Mouse (Mus musculus) forebrain, embryonic 11.5 days (tissue): Measurements from ENCODE around the gene Trpv2. TPM values are rescaled to one million over a fixed set of nuclear protein-coding genes. Genes with fewer than 3 reads are reported as not detected.

Experiments used
- ATAC-seq: fragments of 200-750 bp; cut with Nextera tagmentation; replicated peaks from 2 replicates; pipeline ENCODE4 v1.8.0; 2017; ENCODE audit warnings: moderate TSS enrichment; ENCODE audit not compliant: low FRiP score
- DNase-seq: peaks from one replicate; pipeline ENCODE4 v3.0.0-alpha.2; 2017; ENCODE audit warnings: low spot score
- H3K27ac ChIP-seq: fragments of 300-500 bp; sonication (generic); 2 replicates; pipeline ENCODE4 v1.5.1; 2014; ENCODE audit warnings: low read depth, low read length
- H3K27me3 ChIP-seq: fragments of 300-500 bp; sonication (generic); 2 replicates; pipeline ENCODE4 v1.6.1; 2014; ENCODE audit warnings: mild to moderate bottlenecking, low read length, mixed read lengths; ENCODE audit not compliant: control insufficient read depth, insufficient read depth
- H3K36me3 ChIP-seq: fragments of 300-500 bp; sonication (generic); 2 replicates; pipeline ENCODE4 v1.6.1; 2014; ENCODE audit warnings: mild to moderate bottlenecking, low read length, moderate library complexity, mixed read lengths; ENCODE audit not compliant: control insufficient read depth, insufficient read depth
- H3K4me1 ChIP-seq: fragments of 300-500 bp; sonication (generic); replicated peaks from 2 replicates; pipeline ENCODE4 v1.6.1; 2014; ENCODE audit warnings: low read length, mixed read lengths; ENCODE audit not compliant: control insufficient read depth, insufficient read depth
- H3K4me2 ChIP-seq: fragments of 300-500 bp; sonication (generic); 2 replicates; pipeline ENCODE4 v1.6.1; 2014; ENCODE audit warnings: low read depth, mild to moderate bottlenecking, low read length, moderate library complexity, mixed read lengths; ENCODE audit not compliant: severe bottlenecking
- H3K4me3 ChIP-seq: fragments of 300-500 bp; sonication (generic); 2 replicates; pipeline ENCODE4 v1.5.1; 2014; ENCODE audit warnings: low read depth, low read length
- H3K9ac ChIP-seq: fragments of 300-500 bp; sonication (generic); 2 replicates; pipeline ENCODE4 v1.6.1; 2014; ENCODE audit warnings: low read length
- H3K9me3 ChIP-seq: fragments of 300-500 bp; sonication (generic); 2 replicates; pipeline ENCODE4 v1.6.1; 2016; ENCODE audit warnings: low read length, mixed read lengths; ENCODE audit not compliant: control insufficient read depth
- WGBS: fragments of 180-500 bp; shearing (Covaris S2); extraction: QIAGEN DNeasy Blood & Tissue Kit; methylation state at CpG from one replicate; pipeline ENCODE4 v1.1.7; 2014; 5-methylcytosine and 5-hydroxymethylcytosine counted together
- polyA plus RNA-seq: library from polyadenylated mRNA; unstranded; fragments of >200 nt; fragmentation: Nextera tagmentation; extraction: Ambion mirVana; gene quantifications from 2 replicates; pipeline ENCODE4 v1.2.1, GENCODE M21; 2014

Trpv2 gene
- polyA plus RNA-seq: 3.0 and 3.1 TPM in 2 replicates

- no peak for ATAC-seq
- Histone ChIP-seq H3K4me1 (peaks cover 8% of the 10 kb centered on the region; the same call in 1 of the 2 replicates), H3K27ac (no peak within 1 kb of the TSS), H3K36me3 (no peaks in the 10 kb centered on the region), H3K27me3 (peaks cover 3% of the 10 kb centered on the region; the same call in 1 of the 2 replicates), H3K9ac (peak within 1 kb of the TSS; percentile 59; the same call in 1 of the 2 replicates), H3K4me2 (peak within 1 kb of the TSS; percentile 98), H3K9me3 (no peaks in the 10 kb centered on the region), H3K4me3 (peak within 1 kb of the TSS; percentile 44)
- WGBS: 85% methylated on average over 6 of the region's 6 CpGs
- no peak for DNase-seq
These were observed at the start of gene Trpv2 for GRCm38 (mm10) chr11:62573959-62574702. Gene Trpv2, plus strand, starts transcription at chr11:62574486.

- 84% methylated on average over 8 of the region's 8 CpGs for WGBS
- H3K27me3 ChIP-seq: no peaks in the 10 kb centered on the region; the same call in 1 of the 2 replicates
- DNase-seq (no peak), ATAC-seq (no peak)
- no peaks in the 10 kb centered on the region for H3K9me3 ChIP-seq
- no peak overlapping the region for H3K27ac ChIP-seq
- H3K9ac ChIP-seq: no peak overlapping the region
- H3K4me2 ChIP-seq: no peak overlapping the region; the same call in 1 of the 2 replicates
- no peak overlapping the region for H3K4me3 ChIP-seq
- no peaks in the 10 kb centered on the region for H3K36me3 ChIP-seq
- no peaks in the 10 kb centered on the region for H3K4me1 ChIP-seq
These were observed 37.2 kb upstream of the Trpv2 start for GRCm38 (mm10) chr11:62537089-62537488.

- peak overlapping the region; percentile 35; the same call in 1 of the 2 replicates for H3K9ac ChIP-seq
- peak overlapping the region; percentile 85; the same call in 1 of the 2 replicates for H3K4me2 ChIP-seq
- H3K27ac ChIP-seq: no peak overlapping the region
- H3K9me3 ChIP-seq: no peaks in the 10 kb centered on the region
- DNase-seq (no peak), ATAC-seq (no peak)
- H3K27me3 ChIP-seq: no peaks in the 10 kb centered on the region; the same call in 1 of the 2 replicates
- H3K4me1 ChIP-seq: no peaks in the 10 kb centered on the region
- peak overlapping the region; percentile 87; the same call in 1 of the 2 replicates for H3K4me3 ChIP-seq
- no peaks in the 10 kb centered on the region for H3K36me3 ChIP-seq
- 31% methylated on average over 7 of the region's 7 CpGs for WGBS
These were observed 36.7 kb upstream of the Trpv2 start for GRCm38 (mm10) chr11:62537590-62537989.

- ATAC-seq: peak; percentile 83
- no peaks in the 10 kb centered on the region for H3K36me3 ChIP-seq
- peak overlapping the region; percentile 85 for H3K4me2 ChIP-seq
- H3K4me3 ChIP-seq: peak overlapping the region; percentile 87
- under 1% methylated on average over 61 of the region's 73 CpGs for WGBS
- H3K9ac ChIP-seq: peak overlapping the region; percentile 97
- no peaks in the 10 kb centered on the region for H3K9me3 ChIP-seq
- DNase-seq: peak; percentile 82
- H3K27ac ChIP-seq: peak overlapping the region; percentile 31
- no peaks in the 10 kb centered on the region; the same call in 1 of the 2 replicates for H3K27me3 ChIP-seq
- no peaks in the 10 kb centered on the region for H3K4me1 ChIP-seq
These were observed 35.8 kb upstream of the Trpv2 start for GRCm38 (mm10) chr11:62538321-62539088.

- Histone ChIP-seq H3K36me3 (no peaks in the 10 kb centered on the region), H3K27me3 (no peaks in the 10 kb centered on the region; the same call in 1 of the 2 replicates), H3K4me3 (peak within 1 kb of the TSS; percentile 87), H3K27ac (peak within 1 kb of the TSS; percentile 31), H3K4me1 (no peaks in the 10 kb centered on the region), H3K9me3 (no peaks in the 10 kb centered on the region), H3K4me2 (peak within 1 kb of the TSS; percentile 85), H3K9ac (peak within 1 kb of the TSS; percentile 97)
- peak; percentile 87 for DNase-seq
- WGBS: 8% methylated on average over 49 of the region's 57 CpGs
- ATAC-seq: peak; percentile 71
These were observed 35.0 kb upstream of the Trpv2 start, which contains the start of gene Cenpv for GRCm38 (mm10) chr11:62539089-62539890. Gene Cenpv, minus strand, starts transcription at chr11:62539261.

GRCm38 (mm10) chr11:62540167-62540566, 34.1 kb upstream of the Trpv2 start:
- no peak overlapping the region for H3K27ac ChIP-seq
- no peak for ATAC-seq
- H3K9me3 ChIP-seq: no peaks in the 10 kb centered on the region
- no peaks in the 10 kb centered on the region for H3K4me1 ChIP-seq
- no peak for DNase-seq
- H3K36me3 ChIP-seq: no peaks in the 10 kb centered on the region
- 82% methylated on average over 7 of the region's 7 CpGs for WGBS
- H3K4me3 ChIP-seq: no peak overlapping the region
- no peak overlapping the region for H3K9ac ChIP-seq
- no peaks in the 10 kb centered on the region; the same call in 1 of the 2 replicates for H3K27me3 ChIP-seq
- no peak overlapping the region for H3K4me2 ChIP-seq

- H3K27ac ChIP-seq: no peak overlapping the region
- H3K4me1 ChIP-seq: no peaks in the 10 kb centered on the region
- 61% methylated on average over 2 of the region's 2 CpGs for WGBS
- DNase-seq: no peak
- no peaks in the 10 kb centered on the region; the same call in 1 of the 2 replicates for H3K27me3 ChIP-seq
- H3K4me2 ChIP-seq: no peak overlapping the region
- no peaks in the 10 kb centered on the region for H3K9me3 ChIP-seq
- H3K4me3 ChIP-seq: no peak overlapping the region
- H3K9ac ChIP-seq: no peak overlapping the region
- H3K36me3 ChIP-seq: no peaks in the 10 kb centered on the region
- ATAC-seq: no peak
These were observed 33.3 kb upstream of the Trpv2 start for GRCm38 (mm10) chr11:62540969-62541368.

- Histone ChIP-seq H3K9me3 (no peaks in the 10 kb centered on the region), H3K27ac (no peak overlapping the region), H3K27me3 (no peaks in the 10 kb centered on the region; the same call in 1 of the 2 replicates), H3K4me3 (no peak overlapping the region), H3K36me3 (no peaks in the 10 kb centered on the region), H3K9ac (no peak overlapping the region), H3K4me2 (no peak overlapping the region), H3K4me1 (no peaks in the 10 kb centered on the region)
- no peak for ATAC-seq
- DNase-seq: no peak
- 85% methylated on average over 8 of the region's 8 CpGs for WGBS
These were observed 32.7 kb upstream of the Trpv2 start for GRCm38 (mm10) chr11:62541581-62541980.
